Mouse (Mus musculus) midbrain, embryonic 12.5 days (tissue): ENCODE data around the gene Tenm1. TPM values are rescaled to one million over a fixed set of nuclear protein-coding genes. Genes with fewer than 3 reads are reported as not detected.

ENCODE experiments used
- ATAC-seq: fragments of 200-750 bp; cut with Nextera tagmentation; 2 replicates; pipeline ENCODE4 v1.8.0; 2017; ENCODE audit warnings: low read depth, moderate TSS enrichment, moderate library complexity; ENCODE audit not compliant: low FRiP score
- H3K27ac ChIP-seq: fragments of 300-500 bp; sonication (generic); replicated peaks from 2 replicates; pipeline ENCODE4 v1.5.1; 2016; ENCODE audit warnings: mild to moderate bottlenecking
- H3K27me3 ChIP-seq: fragments of 300-500 bp; sonication (generic); 2 replicates; pipeline ENCODE4 v1.6.1; 2016; ENCODE audit warnings: mild to moderate bottlenecking
- H3K36me3 ChIP-seq: fragments of 300-500 bp; sonication (generic); 2 replicates; pipeline ENCODE4 v1.6.1; 2016
- H3K4me1 ChIP-seq: fragments of 300-500 bp; sonication (generic); 2 replicates; pipeline ENCODE4 v1.6.1; 2016
- H3K4me2 ChIP-seq: fragments of 300-500 bp; sonication (generic); replicated peaks from 2 replicates; pipeline ENCODE4 v1.6.1; 2016; ENCODE audit warnings: mild to moderate bottlenecking, moderate library complexity
- H3K4me3 ChIP-seq: fragments of 300-500 bp; sonication (generic); 2 replicates; pipeline ENCODE4 v1.5.1; 2016; ENCODE audit warnings: mild to moderate bottlenecking
- H3K9ac ChIP-seq: fragments of 300-500 bp; sonication (generic); replicated peaks from 2 replicates; pipeline ENCODE4 v1.6.1; 2016; ENCODE audit warnings: mild to moderate bottlenecking, moderate library complexity
- H3K9me3 ChIP-seq: fragments of 300-500 bp; sonication (generic); 2 replicates; pipeline ENCODE4 v1.6.1; 2016; ENCODE audit warnings: mild to moderate bottlenecking
- WGBS: fragments of 180-500 bp; shearing (Covaris S2); methylation state at CpG from one replicate; pipeline ENCODE4 v1.1.7; 2016; 5-methylcytosine and 5-hydroxymethylcytosine counted together
- polyA plus RNA-seq: library from polyadenylated mRNA; unstranded; fragments of >200 nt; fragmentation: Nextera tagmentation; extraction: Ambion mirVana; gene quantifications from 2 replicates; pipeline ENCODE4 v1.2.1, GENCODE M21; 2016

Tenm1 gene
- polyA plus RNA-seq, 1 experiment from 2014 or later, result 6.4 TPM

- H3K9ac ChIP-seq, result no peak overlapping the region
- H3K4me1 ChIP-seq, result no peaks in the 10 kb centered on the region
- no peaks in the 10 kb centered on the region for H3K27me3 ChIP-seq
- H3K4me2 ChIP-seq, result no peak overlapping the region
- no peak for ATAC-seq
- no peak overlapping the region for H3K27ac ChIP-seq
- H3K4me3 ChIP-seq, result no peak overlapping the region
- no peaks in the 10 kb centered on the region for H3K9me3 ChIP-seq
- no peaks in the 10 kb centered on the region for H3K36me3 ChIP-seq
Measured at GRCm38 (mm10) chrX:42512567-42512966, 916.4 kb downstream of the Tenm1 start.

DNA sequence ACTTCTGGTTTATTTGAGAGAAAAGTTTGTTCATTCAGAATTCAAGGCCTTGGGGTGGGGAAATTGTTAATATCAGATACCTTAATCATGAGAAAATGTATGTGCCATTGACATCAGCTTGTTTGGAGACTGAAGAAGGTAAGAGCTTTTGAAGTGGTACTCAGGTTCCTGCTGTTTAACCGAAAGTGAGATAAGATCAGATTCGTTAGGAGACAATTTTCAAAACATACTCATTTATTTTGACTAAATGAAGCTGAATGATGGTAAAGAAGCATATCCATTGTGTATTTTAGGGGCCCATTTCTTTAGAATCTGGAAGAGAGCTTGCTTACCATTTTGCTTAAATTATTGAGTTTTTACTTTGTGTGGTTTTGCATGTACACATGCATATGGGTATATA lies 917.8 kb downstream of the Tenm1 start:
- Histone ChIP-seq H3K4me1 (no peaks in the 10 kb centered on the region), H3K4me2 (no peak overlapping the region), H3K9me3 (no peaks in the 10 kb centered on the region), H3K9ac (no peak overlapping the region), H3K27me3 (no peaks in the 10 kb centered on the region), H3K27ac (no peak overlapping the region), H3K36me3 (no peaks in the 10 kb centered on the region), H3K4me3 (no peak overlapping the region)
- 90% methylated on average over 2 of the region's 2 CpGs for WGBS
- no peak for ATAC-seq

- Histone ChIP-seq H3K9me3 (no peaks in the 10 kb centered on the region), H3K36me3 (no peaks in the 10 kb centered on the region), H3K9ac (no peak within 1 kb of the TSS), H3K4me3 (no peak within 1 kb of the TSS), H3K27me3 (no peaks in the 10 kb centered on the region), H3K4me1 (no peaks in the 10 kb centered on the region), H3K4me2 (no peak within 1 kb of the TSS), H3K27ac (no peak within 1 kb of the TSS)
- WGBS, result 77% methylated on average over 13 of the region's 13 CpGs
- no peak for ATAC-seq
Measured at GRCm38 (mm10) chrX:42502291-42503043, 926.5 kb downstream of the Tenm1 start, which contains the start of gene Sh2d1a. Gene Sh2d1a, plus strand, starts transcription at chrX:42502453.

DNA sequence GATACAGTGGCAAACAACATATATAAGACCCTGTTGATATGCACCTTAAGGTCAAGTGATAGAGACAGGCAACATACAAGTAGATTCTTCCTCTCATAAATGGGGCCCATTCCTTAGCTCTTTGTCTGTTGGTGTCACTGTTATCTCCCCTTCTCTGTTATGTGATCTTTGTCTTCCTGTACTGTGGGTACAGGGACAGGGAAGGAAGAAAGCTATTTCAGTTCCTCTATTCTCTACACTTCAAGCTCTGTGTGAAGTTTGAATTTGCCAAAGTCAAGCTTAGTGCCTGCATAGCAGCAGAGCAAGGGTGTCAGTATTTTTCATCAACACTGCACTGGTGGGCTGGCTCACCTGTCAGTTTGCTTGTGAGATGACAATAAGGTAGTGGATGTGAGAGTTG lies 928.4 kb downstream of the Tenm1 start:
- no peak overlapping the region for H3K27ac ChIP-seq
- H3K9ac ChIP-seq, result no peak overlapping the region
- no peaks in the 10 kb centered on the region for H3K36me3 ChIP-seq
- no peaks in the 10 kb centered on the region for H3K4me1 ChIP-seq
- no peaks in the 10 kb centered on the region for H3K9me3 ChIP-seq
- H3K4me3 ChIP-seq, result no peak overlapping the region
- ATAC-seq, result no peak
- H3K27me3 ChIP-seq, result no peaks in the 10 kb centered on the region
- H3K4me2 ChIP-seq, result no peak overlapping the region

GRCm38 (mm10) chrX:42490336-42490735 lies 938.6 kb downstream of the Tenm1 start:
- no peak for ATAC-seq
- Histone ChIP-seq H3K9me3 (0 out of 2 replicates have a peak, but pooled peaks cover 5% of the 10 kb centered on the region), H3K9ac (no peak overlapping the region), H3K4me2 (no peak overlapping the region), H3K27me3 (no peaks in the 10 kb centered on the region), H3K4me3 (no peak overlapping the region), H3K27ac (no peak overlapping the region), H3K4me1 (no peaks in the 10 kb centered on the region), H3K36me3 (no peaks in the 10 kb centered on the region)
- 96% methylated on average over 8 of the region's 8 CpGs for WGBS

DNA sequence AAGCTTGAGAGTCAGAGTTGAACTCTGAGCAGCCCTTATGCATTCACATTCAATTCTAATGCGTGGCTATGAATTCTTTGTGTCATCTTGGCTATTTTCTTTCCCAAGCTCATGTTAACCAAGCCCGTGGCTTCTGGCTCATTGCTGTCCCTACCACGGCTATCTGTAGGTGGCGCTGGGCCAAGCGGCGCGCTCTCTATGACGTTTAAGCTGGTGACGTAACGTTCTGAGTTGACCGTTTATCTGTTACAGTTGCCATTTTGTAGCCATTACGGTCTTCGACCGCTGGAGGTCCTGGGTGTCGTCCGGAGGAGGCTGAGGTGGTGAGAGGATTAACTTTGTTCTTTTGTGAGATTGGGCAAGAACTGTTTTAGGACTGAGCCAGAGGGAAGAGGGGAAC lies 939.5 kb downstream of the Tenm1 start, which contains the start of gene Tex13c2:
Gene Tex13c2 (plus strand): TSS at position 246 of the 400 bp plus-strand sequence.
- Histone ChIP-seq H3K4me2 (no peak within 1 kb of the TSS), H3K27me3 (no peaks in the 10 kb centered on the region), H3K4me1 (no peaks in the 10 kb centered on the region), H3K36me3 (no peaks in the 10 kb centered on the region), H3K4me3 (no peak within 1 kb of the TSS), H3K9me3 (0 out of 2 replicates have a peak, but pooled peaks cover 5% of the 10 kb centered on the region), H3K9ac (no peak within 1 kb of the TSS), H3K27ac (no peak within 1 kb of the TSS)
- no peak for ATAC-seq
- 86% methylated on average over 16 of the region's 16 CpGs for WGBS

Other genes starting within 250 kb of the Tenm1 start
- not detected in 2 replicates for gene Tex13c1, start 162.0 kb upstream of the Tenm1 start, polyA plus RNA-seq